Mouse (Mus musculus) forebrain, embryonic 16.5 days (tissue): ENCODE measurements around the gene Smg1. TPM values are rescaled to one million over a fixed set of nuclear protein-coding genes. Genes with fewer than 3 reads are reported as not detected.
A peak's percentile ranks its signal among the peaks of the same experiment; 100 is the strongest.

ENCODE experiments used
- ATAC-seq: fragments of 200-750 bp; cut with Nextera tagmentation; 2 replicates; pipeline ENCODE4 v1.8.0; 2017; ENCODE audit warnings: mild to moderate bottlenecking, moderate library complexity
- H3K27ac ChIP-seq: fragments of 300-500 bp; sonication (generic); 2 replicates; pipeline ENCODE4 v1.5.1; 2014; ENCODE audit warnings: low read length, control low read depth
- H3K27me3 ChIP-seq: fragments of 300-500 bp; sonication (generic); replicated peaks from 2 replicates; pipeline ENCODE4 v1.6.1; 2014; ENCODE audit warnings: low read length; ENCODE audit not compliant: control insufficient read depth, insufficient read depth
- H3K36me3 ChIP-seq: fragments of 300-500 bp; sonication (generic); 2 replicates; pipeline ENCODE4 v1.6.1; 2014; ENCODE audit not compliant: control insufficient read depth, insufficient read depth
- H3K4me1 ChIP-seq: fragments of 300-500 bp; sonication (generic); replicated peaks from 2 replicates; pipeline ENCODE4 v1.6.1; 2014; ENCODE audit warnings: low read length; ENCODE audit not compliant: control insufficient read depth, insufficient read depth
- H3K4me2 ChIP-seq: fragments of 300-500 bp; sonication (generic); 2 replicates; pipeline ENCODE4 v1.6.1; 2014; ENCODE audit warnings: mild to moderate bottlenecking, low read length, control low read depth
- H3K4me3 ChIP-seq: fragments of 300-500 bp; sonication (generic); replicated peaks from 2 replicates; pipeline ENCODE4 v1.5.1; 2014; ENCODE audit warnings: mild to moderate bottlenecking, low read length, control low read depth
- H3K9ac ChIP-seq: fragments of 300-500 bp; sonication (generic); replicated peaks from 2 replicates; pipeline ENCODE4 v1.6.1; 2014; ENCODE audit warnings: low read depth, low read length, control low read depth
- H3K9me3 ChIP-seq: fragments of 300-500 bp; sonication (generic); 2 replicates; pipeline ENCODE4 v1.6.1; 2016; ENCODE audit warnings: low read length; ENCODE audit not compliant: control insufficient read depth
- WGBS: fragments of 180-500 bp; shearing (Covaris S2); extraction: QIAGEN DNeasy Blood & Tissue Kit; methylation state at CpG from one replicate; pipeline ENCODE4 v1.1.7; 2014; 5-methylcytosine and 5-hydroxymethylcytosine counted together
- polyA plus RNA-seq: library from polyadenylated mRNA; unstranded; fragments of >200 nt; fragmentation: Nextera tagmentation; extraction: Ambion mirVana; gene quantifications from 2 replicates; pipeline ENCODE4 v1.2.1, GENCODE M21; 2015

Smg1 gene
- polyA plus RNA-seq, 1 experiment from 2014 or later: 21.6 TPM

DNA sequence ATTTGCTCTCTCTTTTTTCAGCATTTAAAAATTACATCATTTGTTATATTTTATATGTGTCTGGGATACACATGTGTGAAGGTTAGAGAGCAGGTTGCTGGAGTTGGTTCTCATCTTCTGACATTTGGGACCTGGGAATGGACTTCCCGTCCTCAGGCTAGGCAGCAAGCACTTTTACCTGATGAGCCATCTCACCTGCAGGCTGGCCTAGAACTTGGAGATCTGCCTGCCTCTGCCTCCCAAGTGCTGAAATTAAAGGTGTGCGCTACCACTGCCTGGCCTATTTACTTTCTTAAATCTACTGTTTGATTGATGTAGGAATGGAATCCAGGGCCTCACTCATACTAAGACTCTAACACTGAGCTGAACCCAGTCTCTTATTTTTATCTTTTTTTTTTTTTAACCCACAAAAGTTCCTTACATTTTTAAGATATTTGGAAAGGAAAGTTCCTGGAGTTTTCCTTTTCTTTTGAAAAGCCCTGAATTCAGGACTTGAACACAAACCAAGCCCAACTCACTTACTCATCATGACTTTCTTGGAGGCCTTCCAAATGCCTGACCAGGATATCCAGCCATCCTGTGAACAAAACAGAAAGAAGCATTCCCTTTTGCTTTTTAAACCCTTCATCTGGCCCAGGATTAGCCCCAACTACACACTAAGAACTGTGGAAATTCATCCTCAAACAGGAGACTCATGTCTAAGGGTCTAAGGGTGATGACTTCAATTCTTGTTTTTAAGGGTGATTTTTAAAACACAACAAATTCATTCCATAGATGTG lies 8.1 kb upstream of the Smg1 start:
- WGBS: 98% methylated on average over 2 of the region's 2 CpGs
- no peak for ATAC-seq
- H3K9ac ChIP-seq: no peak overlapping the region
- no peak overlapping the region for H3K4me2 ChIP-seq
- H3K9me3 ChIP-seq: no peaks in the 10 kb centered on the region
- H3K4me3 ChIP-seq: no peak overlapping the region
- no peak overlapping the region for H3K27ac ChIP-seq
- H3K4me1 ChIP-seq: peaks cover 4% of the 10 kb centered on the region; the same call in 1 of the 2 replicates
- no peaks in the 10 kb centered on the region for H3K36me3 ChIP-seq
- H3K27me3 ChIP-seq: no peaks in the 10 kb centered on the region

GRCm38 (mm10) chr7:118250482-118251160 lies 7.2 kb upstream of the Smg1 start:
- H3K9me3 ChIP-seq: no peaks in the 10 kb centered on the region
- H3K4me3 ChIP-seq: no peak overlapping the region
- no peak for ATAC-seq
- H3K36me3 ChIP-seq: no peaks in the 10 kb centered on the region
- H3K9ac ChIP-seq: no peak overlapping the region
- no peak overlapping the region for H3K27ac ChIP-seq
- WGBS: 86% methylated on average over 4 of the region's 4 CpGs
- peaks cover 4% of the 10 kb centered on the region; the same call in 1 of the 2 replicates for H3K4me1 ChIP-seq
- H3K27me3 ChIP-seq: 0 out of 2 replicates have a peak, but pooled peaks cover 2% of the 10 kb centered on the region
- H3K4me2 ChIP-seq: no peak overlapping the region

DNA sequence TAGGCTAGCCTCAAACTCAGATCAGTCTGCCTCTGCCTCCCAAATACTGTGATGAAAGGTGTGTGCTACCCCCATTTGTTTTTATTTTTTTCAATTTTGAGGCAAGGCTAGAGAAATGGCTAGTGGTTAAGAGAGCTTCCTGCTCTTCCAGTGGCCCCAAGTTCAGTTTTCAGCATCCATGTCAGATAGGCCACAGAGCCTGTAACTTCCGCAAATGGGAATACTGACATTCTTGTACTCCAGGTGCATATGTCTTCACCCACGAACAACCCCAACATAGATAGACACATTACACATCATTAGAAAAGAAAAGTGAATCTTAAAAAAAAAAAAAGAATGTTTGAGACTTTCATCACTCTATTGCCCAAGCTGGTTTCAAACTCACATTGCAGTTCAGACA lies 6.1 kb upstream of the Smg1 start:
- no peak for ATAC-seq
- Histone ChIP-seq H3K4me2 (no peak overlapping the region), H3K9ac (no peak overlapping the region), H3K4me3 (no peak overlapping the region), H3K4me1 (peaks cover 3% of the 10 kb centered on the region; the same call in 1 of the 2 replicates), H3K36me3 (no peaks in the 10 kb centered on the region), H3K27me3 (0 out of 2 replicates have a peak, but pooled peaks cover 2% of the 10 kb centered on the region), H3K27ac (no peak overlapping the region), H3K9me3 (no peaks in the 10 kb centered on the region)
- WGBS: 85% methylated on average over 2 of the region's 2 CpGs

- no peak overlapping the region for H3K9ac ChIP-seq
- no peak overlapping the region for H3K4me2 ChIP-seq
- 88% methylated on average over 8 of the region's 8 CpGs for WGBS
- H3K9me3 ChIP-seq: no peaks in the 10 kb centered on the region
- no peak for ATAC-seq
- H3K4me3 ChIP-seq: no peak overlapping the region
- no peaks in the 10 kb centered on the region for H3K4me1 ChIP-seq
- 0 out of 2 replicates have a peak, but pooled peaks cover 2% of the 10 kb centered on the region for H3K27me3 ChIP-seq
- no peaks in the 10 kb centered on the region for H3K36me3 ChIP-seq
- no peak overlapping the region for H3K27ac ChIP-seq
These were observed 4.6 kb upstream of the Smg1 start for GRCm38 (mm10) chr7:118248069-118248468.

GRCm38 (mm10) chr7:118245260-118245659 lies 1.8 kb upstream of the Smg1 start:
- WGBS: 94% methylated on average over 3 of the region's 3 CpGs

GRCm38 (mm10) chr7:118242911-118243412 lies 508 bp downstream of the Smg1 start:
- H3K4me1 ChIP-seq: peaks cover 8% of the 10 kb centered on the region; the same call in 1 of the 2 replicates
- H3K9me3 ChIP-seq: no peaks in the 10 kb centered on the region
- H3K27ac ChIP-seq: peak overlapping the region; percentile 90
- peak overlapping the region; percentile 95 for H3K9ac ChIP-seq
- no peaks in the 10 kb centered on the region for H3K36me3 ChIP-seq
- ATAC-seq: peak; percentile 51
- peak overlapping the region; percentile 86 for H3K4me2 ChIP-seq
- 0% methylated on average over 50 of the region's 50 CpGs for WGBS
- 0 out of 2 replicates have a peak, but pooled peaks cover 2% of the 10 kb centered on the region for H3K27me3 ChIP-seq
- peak overlapping the region; percentile 97 for H3K4me3 ChIP-seq

More at GRCm38 (mm10) chr7:118245260-118245659, 1.8 kb upstream of the Smg1 start:
- H3K9me3 ChIP-seq: no peaks in the 10 kb centered on the region
- H3K4me1 ChIP-seq: peaks cover 8% of the 10 kb centered on the region; the same call in 1 of the 2 replicates
- H3K27me3 ChIP-seq: 0 out of 2 replicates have a peak, but pooled peaks cover 2% of the 10 kb centered on the region
- no peak overlapping the region for H3K27ac ChIP-seq
- no peaks in the 10 kb centered on the region for H3K36me3 ChIP-seq
- no peak overlapping the region for H3K4me2 ChIP-seq
- no peak overlapping the region for H3K4me3 ChIP-seq
- ATAC-seq: no peak
- H3K9ac ChIP-seq: no peak overlapping the region

DNA sequence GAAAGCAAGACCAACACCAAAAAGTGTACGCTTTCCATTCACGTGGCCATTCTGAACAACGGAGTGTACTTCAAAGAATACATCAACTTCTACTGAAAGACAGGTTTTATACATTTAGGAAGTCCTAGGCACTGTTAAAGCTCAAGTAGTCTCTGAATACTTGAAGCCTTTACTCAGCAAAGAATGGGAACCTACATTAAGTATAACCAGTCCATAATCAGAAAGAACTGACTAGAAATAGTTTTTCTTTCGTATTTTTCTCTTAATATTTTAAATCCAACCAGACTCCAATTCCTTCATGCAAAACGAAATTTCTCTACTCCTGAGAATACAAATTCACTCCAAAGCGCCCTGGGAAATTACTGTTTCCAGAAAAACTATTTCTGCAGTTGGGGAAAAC lies 1.2 kb downstream of the Smg1 start:
- WGBS: 17% methylated on average over 6 of the region's 6 CpGs
- Histone ChIP-seq H3K9ac (peak overlapping the region; percentile 95), H3K27ac (no peak overlapping the region), H3K36me3 (no peaks in the 10 kb centered on the region), H3K27me3 (0 out of 2 replicates have a peak, but pooled peaks cover 2% of the 10 kb centered on the region), H3K9me3 (no peaks in the 10 kb centered on the region), H3K4me2 (peak overlapping the region; percentile 86), H3K4me3 (peak overlapping the region; percentile 97), H3K4me1 (peaks cover 8% of the 10 kb centered on the region; the same call in 1 of the 2 replicates)
- no peak for ATAC-seq

GRCm38 (mm10) chr7:118240402-118240801 lies 3.1 kb downstream of the Smg1 start:
- Histone ChIP-seq H3K4me1 (peaks cover 8% of the 10 kb centered on the region; the same call in 1 of the 2 replicates), H3K27ac (no peak overlapping the region), H3K9me3 (no peaks in the 10 kb centered on the region), H3K9ac (no peak overlapping the region), H3K36me3 (no peaks in the 10 kb centered on the region), H3K4me3 (no peak overlapping the region), H3K27me3 (no peaks in the 10 kb centered on the region), H3K4me2 (no peak overlapping the region)
- ATAC-seq: no peak

GRCm38 (mm10) chr7:118239996-118240395 lies 3.5 kb downstream of the Smg1 start:
- no peak for ATAC-seq
- H3K36me3 ChIP-seq: no peaks in the 10 kb centered on the region
- WGBS: 92% methylated on average over 5 of the region's 5 CpGs

More at GRCm38 (mm10) chr7:118239996-118240395, 3.5 kb downstream of the Smg1 start:
- no peak overlapping the region for H3K9ac ChIP-seq
- peaks cover 8% of the 10 kb centered on the region; the same call in 1 of the 2 replicates for H3K4me1 ChIP-seq
- H3K4me2 ChIP-seq: no peak overlapping the region
- no peak overlapping the region for H3K4me3 ChIP-seq
- H3K27me3 ChIP-seq: no peaks in the 10 kb centered on the region
- no peaks in the 10 kb centered on the region for H3K9me3 ChIP-seq
- H3K27ac ChIP-seq: no peak overlapping the region
